Mouse (Mus musculus) forebrain, embryonic 16.5 days (tissue): ENCODE data around the gene Focad. TPM values are rescaled to one million over a fixed set of nuclear protein-coding genes. Genes with fewer than 3 reads are reported as not detected.

ENCODE experiments used
- ATAC-seq: fragments of 200-750 bp; cut with Nextera tagmentation; 2 replicates; pipeline ENCODE4 v1.8.0; 2017; ENCODE audit warnings: mild to moderate bottlenecking, moderate library complexity
- H3K27ac ChIP-seq: fragments of 300-500 bp; sonication (generic); 2 replicates; pipeline ENCODE4 v1.5.1; 2014; ENCODE audit warnings: low read length, control low read depth
- H3K27me3 ChIP-seq: fragments of 300-500 bp; sonication (generic); replicated peaks from 2 replicates; pipeline ENCODE4 v1.6.1; 2014; ENCODE audit warnings: low read length; ENCODE audit not compliant: control insufficient read depth, insufficient read depth
- H3K36me3 ChIP-seq: fragments of 300-500 bp; sonication (generic); 2 replicates; pipeline ENCODE4 v1.6.1; 2014; ENCODE audit not compliant: control insufficient read depth, insufficient read depth
- H3K4me1 ChIP-seq: fragments of 300-500 bp; sonication (generic); replicated peaks from 2 replicates; pipeline ENCODE4 v1.6.1; 2014; ENCODE audit warnings: low read length; ENCODE audit not compliant: control insufficient read depth, insufficient read depth
- H3K4me2 ChIP-seq: fragments of 300-500 bp; sonication (generic); 2 replicates; pipeline ENCODE4 v1.6.1; 2014; ENCODE audit warnings: mild to moderate bottlenecking, low read length, control low read depth
- H3K4me3 ChIP-seq: fragments of 300-500 bp; sonication (generic); replicated peaks from 2 replicates; pipeline ENCODE4 v1.5.1; 2014; ENCODE audit warnings: mild to moderate bottlenecking, low read length, control low read depth
- H3K9ac ChIP-seq: fragments of 300-500 bp; sonication (generic); replicated peaks from 2 replicates; pipeline ENCODE4 v1.6.1; 2014; ENCODE audit warnings: low read depth, low read length, control low read depth
- H3K9me3 ChIP-seq: fragments of 300-500 bp; sonication (generic); 2 replicates; pipeline ENCODE4 v1.6.1; 2016; ENCODE audit warnings: low read length; ENCODE audit not compliant: control insufficient read depth
- WGBS: fragments of 180-500 bp; shearing (Covaris S2); extraction: QIAGEN DNeasy Blood & Tissue Kit; methylation state at CpG from one replicate; pipeline ENCODE4 v1.1.7; 2014; 5-methylcytosine and 5-hydroxymethylcytosine counted together
- polyA plus RNA-seq: library from polyadenylated mRNA; unstranded; fragments of >200 nt; fragmentation: Nextera tagmentation; extraction: Ambion mirVana; gene quantifications from 2 replicates; pipeline ENCODE4 v1.2.1, GENCODE M21; 2015

Gene Focad
- polyA plus RNA-seq, 1 experiment from 2014 or later = 21.1 TPM

GRCm38 (mm10) chr4:88406887-88407696, 312.7 kb downstream of the Focad start:
- Histone ChIP-seq H3K36me3 (peaks cover 2% of the 10 kb centered on the region; the same call in 1 of the 2 replicates), H3K4me3 (no peak overlapping the region), H3K27ac (0 out of 2 replicates have a peak overlapping the region, but pooled peaks have one; percentile 19), H3K9me3 (no peaks in the 10 kb centered on the region), H3K4me2 (no peak overlapping the region), H3K27me3 (no peaks in the 10 kb centered on the region), H3K4me1 (peaks cover 9% of the 10 kb centered on the region), H3K9ac (no peak overlapping the region)
- ATAC-seq = peak; percentile 98
- WGBS = 55% methylated on average over 4 of the region's 4 CpGs

GRCm38 (mm10) chr4:88409279-88409678, 314.9 kb downstream of the Focad start:
- Histone ChIP-seq H3K4me1 (peaks cover 9% of the 10 kb centered on the region), H3K27ac (no peak overlapping the region), H3K9me3 (no peaks in the 10 kb centered on the region), H3K4me3 (no peak overlapping the region), H3K36me3 (peaks cover 6% of the 10 kb centered on the region; the same call in 1 of the 2 replicates), H3K27me3 (no peaks in the 10 kb centered on the region), H3K9ac (no peak overlapping the region), H3K4me2 (no peak overlapping the region)
- ATAC-seq = no peak
- 95% methylated on average over 4 of the region's 4 CpGs for WGBS

- WGBS = 81% methylated on average over 2 of the region's 2 CpGs
- no peak for ATAC-seq
Observed at GRCm38 (mm10) chr4:88412331-88412730, 317.9 kb downstream of the Focad start.

GRCm38 (mm10) chr4:88415017-88415416, 320.6 kb downstream of the Focad start:
- Histone ChIP-seq H3K4me2 (no peak overlapping the region), H3K27ac (no peak overlapping the region), H3K4me3 (no peak overlapping the region), H3K4me1 (no peaks in the 10 kb centered on the region; the same call in 1 of the 2 replicates), H3K36me3 (peaks cover 4% of the 10 kb centered on the region; the same call in 1 of the 2 replicates), H3K27me3 (no peaks in the 10 kb centered on the region), H3K9me3 (no peaks in the 10 kb centered on the region), H3K9ac (no peak overlapping the region)
- WGBS = 26% methylated on average over 2 of the region's 2 CpGs
- no peak for ATAC-seq

More at GRCm38 (mm10) chr4:88412331-88412730, 317.9 kb downstream of the Focad start:
- Histone ChIP-seq H3K9me3 (no peaks in the 10 kb centered on the region), H3K27me3 (no peaks in the 10 kb centered on the region), H3K4me1 (peaks cover 3% of the 10 kb centered on the region), H3K9ac (no peak overlapping the region), H3K36me3 (peaks cover 4% of the 10 kb centered on the region; the same call in 1 of the 2 replicates), H3K27ac (no peak overlapping the region), H3K4me2 (no peak overlapping the region), H3K4me3 (no peak overlapping the region)

GRCm38 (mm10) chr4:88419378-88419777, 324.9 kb downstream of the Focad start:
- ATAC-seq = no peak
- H3K9ac ChIP-seq = no peak overlapping the region

GRCm38 (mm10) chr4:88424563-88424962, 330.1 kb downstream of the Focad start:
- no peaks in the 10 kb centered on the region for H3K9me3 ChIP-seq
- no peaks in the 10 kb centered on the region for H3K4me1 ChIP-seq
- H3K27me3 ChIP-seq = no peaks in the 10 kb centered on the region
- no peak overlapping the region for H3K4me3 ChIP-seq
- no peak for ATAC-seq
- H3K4me2 ChIP-seq = no peak overlapping the region
- no peaks in the 10 kb centered on the region for H3K36me3 ChIP-seq
- no peak overlapping the region for H3K9ac ChIP-seq
- H3K27ac ChIP-seq = no peak overlapping the region

More at GRCm38 (mm10) chr4:88419378-88419777, 324.9 kb downstream of the Focad start:
- Histone ChIP-seq H3K4me1 (no peaks in the 10 kb centered on the region; the same call in 1 of the 2 replicates), H3K9me3 (no peaks in the 10 kb centered on the region), H3K27me3 (no peaks in the 10 kb centered on the region), H3K4me2 (no peak overlapping the region), H3K27ac (no peak overlapping the region), H3K4me3 (no peak overlapping the region), H3K36me3 (no peaks in the 10 kb centered on the region)
- 93% methylated on average over 5 of the region's 5 CpGs for WGBS

GRCm38 (mm10) chr4:88427630-88428239, 333.3 kb downstream of the Focad start:
- Histone ChIP-seq H3K27ac (no peak overlapping the region), H3K36me3 (no peaks in the 10 kb centered on the region), H3K9me3 (no peaks in the 10 kb centered on the region), H3K4me2 (no peak overlapping the region), H3K4me3 (no peak overlapping the region), H3K27me3 (no peaks in the 10 kb centered on the region), H3K4me1 (no peaks in the 10 kb centered on the region), H3K9ac (no peak overlapping the region)
- ATAC-seq = no peak
- WGBS = 89% methylated on average over 2 of the region's 2 CpGs

- no peaks in the 10 kb centered on the region for H3K4me1 ChIP-seq
- H3K9me3 ChIP-seq = no peaks in the 10 kb centered on the region
- ATAC-seq = no peak
- H3K9ac ChIP-seq = no peak overlapping the region
- H3K4me2 ChIP-seq = no peak overlapping the region
- no peaks in the 10 kb centered on the region for H3K36me3 ChIP-seq
- H3K4me3 ChIP-seq = no peak overlapping the region
- no peaks in the 10 kb centered on the region for H3K27me3 ChIP-seq
- no peak overlapping the region for H3K27ac ChIP-seq
- WGBS = 84% methylated on average over 8 of the region's 8 CpGs
Observed at GRCm38 (mm10) chr4:88432412-88433024, 338.1 kb downstream of the Focad start.

- no peak for ATAC-seq
- H3K27me3 ChIP-seq = no peaks in the 10 kb centered on the region
- H3K9me3 ChIP-seq = no peaks in the 10 kb centered on the region
- H3K27ac ChIP-seq = no peak overlapping the region
- no peak overlapping the region for H3K4me3 ChIP-seq
- peaks cover 9% of the 10 kb centered on the region for H3K4me1 ChIP-seq
- no peaks in the 10 kb centered on the region for H3K36me3 ChIP-seq
- WGBS = 92% methylated on average over 6 of the region's 6 CpGs
- no peak overlapping the region for H3K9ac ChIP-seq
- H3K4me2 ChIP-seq = no peak overlapping the region
Observed at GRCm38 (mm10) chr4:88436593-88437165, 342.2 kb downstream of the Focad start.
